Mouse (Mus musculus) bone marrow, adult 2 months (tissue): ENCODE measurements around the gene Leap2.

Source experiments
- CTCF ChIP-seq: fragments of 200-500 bp; IDR thresholded peaks from 2 replicates; pipeline ENCODE4 v1.5.1; 2011; ENCODE audit warnings: low read length, control low read depth; ENCODE audit not compliant: control insufficient read depth, insufficient read depth
- POLR2A ChIP-seq: fragments of 200-500 bp; IDR thresholded peaks from 2 replicates; pipeline ENCODE4 v1.6.1; 2011; ENCODE audit warnings: low read depth, mild to moderate bottlenecking, control low read depth, low read length, borderline replicate concordance; ENCODE audit not compliant: control insufficient read depth

DNA sequence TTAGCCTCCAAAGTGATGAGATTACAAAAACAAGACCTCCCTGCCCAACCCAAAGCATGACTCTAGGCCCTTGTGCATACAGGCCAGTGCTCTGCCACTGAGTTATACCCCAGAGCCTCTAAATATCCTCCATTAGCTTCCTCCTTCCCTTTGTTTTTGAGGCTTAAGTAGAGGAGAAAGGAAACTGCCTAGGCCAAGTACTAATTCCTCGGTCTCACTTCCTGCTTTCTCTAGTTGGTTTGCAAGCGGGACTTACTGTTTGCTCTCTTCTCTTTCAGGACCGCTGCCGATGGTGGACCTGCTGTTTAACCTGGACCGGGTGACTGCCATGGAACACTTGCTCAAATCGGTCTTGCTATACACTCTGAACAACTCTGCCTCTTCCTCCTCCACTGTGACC is 13.4 kb upstream of the Leap2 start:
- no peak for TF ChIP-seq CTCF
- TF ChIP-seq POLR2A = no peak
